Mouse (Mus musculus) fibroblast of lung, adult 2 months (primary cell): ENCODE measurements around the gene Dennd6b.

Experiments
- DNase-seq: peaks from one replicate; pipeline ENCODE4 v3.0.0-alpha.2; 2011; ENCODE audit warnings: low read depth

Dennd6b gene

GRCm38 (mm10) chr15:89181561-89182270 lies 14.6 kb downstream of the Dennd6b start:
- no peak for DNase-seq

GRCm38 (mm10) chr15:89180571-89181229 lies 15.6 kb downstream of the Dennd6b start, which contains the start of gene Plxnb2:
Gene Plxnb2 (minus strand): TSS chr15:89180788.
- DNase-seq = peak; percentile 77

DNA sequence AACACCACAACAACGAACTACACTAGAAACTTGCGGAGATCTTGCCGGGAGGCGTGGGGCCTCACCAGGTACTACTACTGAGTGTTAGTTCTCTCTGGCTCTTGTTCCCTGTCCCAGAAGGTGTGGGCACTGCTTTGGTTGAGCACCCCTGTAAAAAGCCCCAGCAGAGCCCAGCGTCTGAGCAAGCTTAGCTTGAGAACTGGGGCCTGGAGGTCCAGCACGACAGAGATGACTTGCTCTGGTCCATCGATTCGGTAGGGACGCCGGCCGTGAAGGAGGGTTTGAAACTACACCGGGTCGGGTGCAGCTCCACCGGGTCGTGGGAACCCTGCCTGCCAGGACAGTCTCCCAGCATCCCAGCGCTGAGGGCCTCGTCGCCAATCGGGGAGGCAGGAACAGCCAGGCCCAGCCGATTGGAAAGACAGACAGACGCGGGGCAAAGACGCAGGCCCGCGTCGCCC lies 16.2 kb downstream of the Dennd6b start:
- no peak for DNase-seq

- DNase-seq = no peak
Observed at GRCm38 (mm10) chr15:89179630-89179964, 16.7 kb downstream of the Dennd6b start.

GRCm38 (mm10) chr15:89178954-89179629 lies 17.2 kb downstream of the Dennd6b start:
- DNase-seq = peak; percentile 78

DNA sequence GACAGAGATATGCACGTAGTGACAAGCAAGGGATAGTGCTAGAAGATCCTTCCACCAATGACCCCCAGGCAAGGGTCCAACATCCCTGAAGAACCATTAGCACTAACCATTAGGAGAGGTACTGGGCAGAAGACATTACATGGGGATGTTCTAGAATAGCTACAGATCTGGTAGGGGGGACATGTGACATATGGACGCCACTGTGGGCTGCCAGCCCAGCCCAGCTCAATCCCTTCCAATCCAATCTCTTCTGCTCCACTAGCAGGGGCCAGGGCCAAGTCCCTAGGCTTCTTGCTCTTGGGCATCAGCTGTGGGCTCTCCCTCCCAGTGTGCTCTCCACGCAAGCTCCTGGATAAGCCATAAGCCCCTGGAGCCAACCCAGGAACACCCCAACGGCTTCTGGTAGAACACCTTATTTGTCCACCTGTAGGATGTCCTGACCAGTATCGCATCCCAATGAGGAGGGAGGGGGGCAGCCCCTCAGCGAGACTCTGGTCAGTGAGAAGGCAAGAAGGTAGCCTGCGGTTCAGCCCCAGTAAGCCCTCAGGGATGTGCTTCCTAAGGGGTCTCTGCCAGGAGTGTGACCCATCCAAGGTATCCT lies 17.9 kb downstream of the Dennd6b start:
- no peak for DNase-seq

DNA sequence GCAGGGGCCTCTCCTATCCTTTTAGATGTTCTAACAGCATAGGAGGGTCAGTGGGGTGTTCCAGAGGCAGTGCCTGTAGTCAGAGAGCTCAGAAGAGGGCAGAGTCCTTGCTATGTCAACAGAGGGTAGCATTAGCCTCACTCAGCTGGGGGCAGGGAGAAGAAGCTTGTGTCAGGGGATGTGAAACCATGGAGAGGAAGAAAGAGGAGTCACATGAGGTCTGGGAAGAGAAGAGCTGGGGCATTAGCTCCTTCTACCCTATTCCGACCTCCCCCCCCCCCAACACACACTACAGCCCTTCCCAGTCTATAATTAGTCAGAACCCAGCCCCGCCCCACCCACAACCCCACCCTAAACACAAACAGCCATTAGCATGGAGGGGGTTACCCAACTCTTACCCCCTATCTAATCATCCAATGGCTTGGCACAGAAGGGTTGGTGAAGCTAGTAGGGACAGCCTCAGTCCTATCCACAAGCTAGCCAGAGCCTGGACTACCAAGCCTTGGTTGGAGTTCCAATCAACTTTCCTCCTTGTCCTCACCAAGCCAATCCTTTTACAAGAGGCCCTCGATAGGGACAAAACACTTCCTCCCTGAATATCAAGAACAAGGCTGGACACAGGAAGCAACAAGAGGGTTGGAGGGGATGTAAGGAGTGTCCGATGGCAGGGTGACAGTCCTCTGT lies 18.6 kb downstream of the Dennd6b start:
- DNase-seq = no peak

GRCm38 (mm10) chr15:89177121-89177520 lies 19.2 kb downstream of the Dennd6b start:
- DNase-seq = no peak

DNA sequence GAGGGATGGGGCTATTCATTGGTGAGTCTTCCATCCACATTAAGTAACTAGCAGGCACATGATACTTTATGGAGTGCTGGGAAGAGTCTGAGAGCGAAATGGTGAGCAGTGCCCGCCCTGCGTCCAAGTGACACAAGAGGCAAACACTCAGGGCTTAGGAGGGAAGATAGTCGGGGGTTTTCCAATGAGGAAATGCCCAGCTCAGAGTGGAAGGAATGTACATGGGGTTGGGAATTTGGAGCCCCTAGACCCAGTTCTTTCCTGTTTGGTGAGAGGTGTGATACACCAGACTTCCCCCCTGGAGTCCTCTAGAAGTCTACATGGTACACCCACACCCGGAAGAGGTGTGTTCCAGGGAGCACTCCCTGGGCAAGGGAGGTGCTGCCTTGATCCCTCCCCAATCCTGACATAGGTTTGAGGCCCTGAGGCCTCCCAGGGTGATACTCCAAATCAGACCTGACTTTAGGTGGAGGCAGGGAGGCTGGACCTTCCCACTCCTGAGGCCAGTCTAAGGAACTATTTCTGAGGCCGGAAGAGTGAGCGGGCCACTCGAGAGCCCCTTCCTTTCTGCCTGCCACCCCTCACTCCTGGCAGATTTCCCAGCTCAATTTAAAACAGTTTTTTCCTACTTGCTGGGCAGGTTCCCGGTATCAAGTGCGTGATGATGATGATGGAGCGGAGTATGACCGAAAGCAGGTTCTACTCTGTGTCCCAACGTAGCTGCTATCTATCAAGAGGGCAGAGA lies 20.7 kb downstream of the Dennd6b start:
- DNase-seq = no peak

DNA sequence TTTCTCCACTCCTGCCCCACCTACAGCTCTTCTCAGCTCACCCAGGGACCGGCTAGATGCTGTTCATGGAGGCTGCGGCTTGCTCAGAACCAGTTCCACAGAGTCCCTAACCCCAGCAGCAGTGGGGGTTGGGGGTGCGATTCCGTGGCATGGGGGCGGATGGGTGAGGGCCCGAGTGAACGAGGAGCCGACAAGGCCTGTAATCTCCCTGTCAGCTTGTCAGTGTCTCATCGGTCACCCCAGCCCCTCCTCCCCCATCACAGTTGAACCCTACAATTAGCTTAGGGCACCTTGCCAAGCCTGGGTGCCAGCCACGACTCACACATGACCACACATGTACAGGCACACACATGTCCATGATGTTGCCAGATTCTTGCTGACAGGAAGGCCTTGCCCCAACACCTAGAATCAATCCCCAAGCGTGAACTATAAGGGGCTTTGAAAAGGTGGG lies 21.4 kb downstream of the Dennd6b start:
- DNase-seq = no peak

GRCm38 (mm10) chr15:89173906-89174214 lies 22.4 kb downstream of the Dennd6b start:
- DNase-seq = no peak

- no peak for DNase-seq
Observed at GRCm38 (mm10) chr15:89173024-89173905, 23.0 kb downstream of the Dennd6b start.

DNA sequence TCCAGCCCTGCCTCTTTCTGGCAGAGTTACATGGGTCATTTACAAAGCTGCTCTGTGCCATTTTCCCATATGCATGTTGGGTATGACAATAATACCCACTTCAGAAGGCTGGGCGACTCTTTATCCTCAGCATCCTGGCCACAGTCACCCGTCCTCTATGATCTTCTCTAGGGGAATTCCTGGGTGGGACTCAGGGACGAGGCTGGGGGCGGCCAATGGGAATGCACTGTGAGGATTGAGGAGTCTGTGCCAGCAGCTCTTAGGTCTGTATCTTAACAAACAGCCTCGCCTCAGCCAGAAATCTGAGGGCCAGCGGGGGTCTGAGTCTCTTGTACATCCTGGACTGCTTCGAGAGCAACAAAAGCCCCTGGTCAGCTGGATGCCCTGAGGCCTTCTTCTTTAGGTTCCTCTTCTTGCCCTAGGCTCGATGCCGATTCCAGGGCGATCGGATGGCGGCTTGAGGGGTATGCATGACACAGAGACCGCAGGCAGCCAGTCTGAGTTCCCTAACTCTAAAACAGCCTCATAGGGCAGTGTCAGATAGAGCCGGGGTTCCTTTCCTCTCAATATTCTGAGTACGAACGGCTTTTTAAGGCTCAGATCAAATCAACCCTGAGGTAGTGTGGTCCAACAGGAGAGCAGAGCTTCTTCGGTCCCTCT lies 23.9 kb downstream of the Dennd6b start:
- no peak for DNase-seq

DNA sequence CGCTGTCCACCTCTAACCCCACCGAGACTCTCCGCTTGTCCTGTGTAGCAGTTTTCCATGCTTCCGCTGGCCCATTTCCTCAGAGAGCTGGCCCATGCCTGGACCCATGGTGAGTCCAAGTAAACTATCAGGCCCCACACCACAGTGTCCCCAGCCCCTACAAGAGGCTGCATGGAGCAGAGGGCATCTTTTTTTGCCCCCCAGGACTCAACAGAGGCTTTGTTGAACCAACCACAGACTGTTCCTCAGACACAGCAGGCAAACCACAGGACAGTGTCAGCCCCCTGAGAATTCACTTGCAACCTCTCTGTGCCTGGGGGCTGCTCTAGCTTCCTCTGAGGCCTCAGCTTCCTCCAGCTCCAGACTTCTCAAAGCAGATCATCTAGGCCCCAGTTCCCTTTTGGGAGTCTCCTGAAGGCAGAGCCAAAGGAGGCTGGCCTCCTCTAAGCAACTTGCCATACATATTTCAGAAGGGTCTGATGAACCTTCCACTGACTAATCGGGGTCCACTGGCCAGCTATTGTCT lies 24.7 kb downstream of the Dennd6b start:
- no peak for DNase-seq

DNA sequence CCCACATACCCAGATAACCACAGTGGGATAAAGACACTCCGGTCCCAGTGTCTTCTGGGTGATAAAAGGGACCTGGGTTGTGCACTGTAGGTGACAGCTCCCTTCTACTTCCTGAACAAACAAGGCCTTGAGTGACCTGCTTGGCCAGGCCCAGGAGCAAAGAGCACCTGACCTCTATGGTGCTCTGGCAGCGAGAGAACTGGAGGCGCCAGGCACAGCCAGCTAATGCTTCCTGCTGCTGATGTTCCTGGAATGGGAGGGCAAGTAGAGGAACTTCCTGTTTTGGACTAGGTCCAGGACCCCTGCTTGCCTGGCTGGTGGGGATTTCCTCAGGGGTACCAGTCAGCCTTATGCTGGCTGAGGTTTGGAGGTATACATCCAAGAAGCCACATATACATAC lies 26.2 kb downstream of the Dennd6b start:
- DNase-seq = no peak

- DNase-seq = peak; percentile 98
Observed at GRCm38 (mm10) chr15:89169431-89169830, 26.9 kb downstream of the Dennd6b start.

DNA sequence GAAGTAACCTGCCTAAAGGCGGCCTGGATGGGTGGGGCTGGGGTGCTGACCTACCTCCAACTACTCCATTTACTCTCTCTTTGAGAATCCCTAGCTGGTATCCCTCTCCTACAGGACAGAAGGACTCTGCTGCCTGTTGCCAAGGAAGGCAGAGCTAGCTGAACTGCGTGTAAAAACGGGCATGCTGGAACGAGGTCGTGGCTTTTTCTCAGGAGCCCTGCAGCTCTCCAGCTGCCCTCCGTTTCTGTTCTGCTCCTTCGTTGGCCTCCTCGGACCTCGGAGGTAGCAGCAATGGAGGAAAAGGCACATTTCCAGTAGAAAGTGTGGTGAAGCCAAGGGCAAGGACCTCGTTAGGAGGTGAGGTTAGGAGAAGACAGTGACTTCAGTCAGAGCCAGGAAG lies 27.4 kb downstream of the Dennd6b start:
- no peak for DNase-seq

GRCm38 (mm10) chr15:89165478-89165877 lies 30.8 kb downstream of the Dennd6b start:
- no peak for DNase-seq

- DNase-seq = no peak
Observed at GRCm38 (mm10) chr15:89161397-89161796, 34.9 kb downstream of the Dennd6b start.

DNA sequence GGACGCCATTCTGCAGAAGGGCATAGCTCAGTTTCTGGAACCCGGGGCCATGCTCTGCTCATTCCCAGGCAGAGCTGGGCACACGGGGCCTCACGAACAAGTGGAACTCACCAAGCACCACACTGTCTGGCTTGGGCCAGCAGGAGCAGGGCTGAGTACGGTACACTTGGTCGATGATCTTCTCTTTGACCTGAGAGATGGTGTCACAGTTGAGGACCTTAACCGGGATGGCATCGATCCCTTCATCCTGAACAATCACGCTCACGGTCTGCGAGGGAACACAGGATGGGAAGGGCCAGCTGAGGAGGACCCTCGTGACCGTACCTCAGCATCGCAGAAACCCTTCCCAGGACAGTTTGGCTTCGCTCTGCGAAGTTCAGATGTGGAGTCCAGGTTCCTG lies 37.8 kb downstream of the Dennd6b start:
- no peak for DNase-seq
